Mouse (Mus musculus) limb, embryonic 14.5 days (tissue): ENCODE measurements around the gene Tedc1. TPM values are rescaled to one million over a fixed set of nuclear protein-coding genes. Genes with fewer than 3 reads are reported as not detected.

Experiments used
- ATAC-seq: fragments of 200-750 bp; cut with Nextera tagmentation; 2 replicates; pipeline ENCODE4 v1.8.0; 2017; ENCODE audit warnings: low read depth, moderate number of reproducible peaks, moderate TSS enrichment; ENCODE audit not compliant: low FRiP score
- DNase-seq: peaks from one replicate; pipeline ENCODE4 v3.0.0-alpha.2; 2015; ENCODE audit warnings: low spot score
- H3K27ac ChIP-seq: fragments of 300-500 bp; sonication (generic); replicated peaks from 2 replicates; pipeline ENCODE4 v1.5.1; 2014; ENCODE audit warnings: low read depth, mild to moderate bottlenecking, low read length, moderate library complexity, mixed read lengths
- H3K27me3 ChIP-seq: fragments of 300-500 bp; sonication (generic); 2 replicates; pipeline ENCODE4 v1.6.1; 2014; ENCODE audit warnings: low read length, mixed read lengths; ENCODE audit not compliant: control insufficient read depth, insufficient read depth
- H3K36me3 ChIP-seq: fragments of 300-500 bp; sonication (generic); 2 replicates; pipeline ENCODE4 v1.6.1; 2014; ENCODE audit warnings: mild to moderate bottlenecking, low read length, moderate library complexity, mixed read lengths; ENCODE audit not compliant: control insufficient read depth, insufficient read depth
- H3K4me1 ChIP-seq: fragments of 300-500 bp; sonication (generic); 2 replicates; pipeline ENCODE4 v1.6.1; 2014; ENCODE audit warnings: antibody characterized with exemption, low read length, mixed read lengths; ENCODE audit not compliant: control insufficient read depth, insufficient read depth
- H3K4me2 ChIP-seq: fragments of 300-500 bp; sonication (generic); replicated peaks from 2 replicates; pipeline ENCODE4 v1.6.1; 2014; ENCODE audit warnings: low read depth, mild to moderate bottlenecking, low read length, moderate library complexity; ENCODE audit not compliant: severe bottlenecking
- H3K4me3 ChIP-seq: fragments of 300-500 bp; sonication (generic); replicated peaks from 2 replicates; pipeline ENCODE4 v1.5.1; 2014; ENCODE audit warnings: low read length
- H3K9ac ChIP-seq: fragments of 300-500 bp; sonication (generic); 2 replicates; pipeline ENCODE4 v1.6.1; 2014; ENCODE audit warnings: mild to moderate bottlenecking, low read depth, low read length, moderate library complexity; ENCODE audit not compliant: severe bottlenecking
- H3K9me3 ChIP-seq: fragments of 300-500 bp; sonication (generic); 2 replicates; pipeline ENCODE4 v1.6.1; 2016; ENCODE audit warnings: low read length; ENCODE audit not compliant: control insufficient read depth
- POLR2A ChIP-seq: fragments of 200-500 bp; IDR thresholded peaks from 2 replicates; pipeline ENCODE4 v1.8.0; 2012; ENCODE audit warnings: inconsistent platforms, mild to moderate bottlenecking, moderate library complexity, borderline replicate concordance; ENCODE audit not compliant: insufficient read depth, insufficient read length; ENCODE audit errors: extremely low read depth
- whole genome bisulfite sequencing: fragments of 180-500 bp; shearing (Covaris S2); extraction: QIAGEN DNeasy Blood & Tissue Kit; methylation state at CpG from one replicate; pipeline ENCODE4 v1.1.7; 2014; 5-methylcytosine and 5-hydroxymethylcytosine counted together
- polyA plus RNA-seq, 2 experiments: library from polyadenylated mRNA; depleted of rRNA in 1 of 2; stranded (reverse) in 1 of 2; unstranded in 1 of 2; fragments of >200 nt; fragmentation: Nextera tagmentation in 1 of 2; extraction: Ambion mirVana in 1 of 2; gene quantifications; 2 replicates each; pipeline versions ENCODE4 v1.2.1 to v1.2.3; 2012 to 2014

The Tedc1 gene
- polyA plus RNA-seq, 2 experiments, result 19.5 to 30.8 TPM

- H3K27ac ChIP-seq, result no peak overlapping the region
- no peak overlapping the region for H3K9ac ChIP-seq
- H3K9me3 ChIP-seq, result no peaks in the 10 kb centered on the region
- H3K4me1 ChIP-seq, result peaks cover 18% of the 10 kb centered on the region
- TF ChIP-seq POLR2A, result no peak
- 72% methylated on average over 19 of the region's 20 CpGs for WGBS
- no peak for DNase-seq
- no peak overlapping the region for H3K4me2 ChIP-seq
- no peaks in the 10 kb centered on the region for H3K36me3 ChIP-seq
- H3K4me3 ChIP-seq, result no peak overlapping the region
- ATAC-seq, result no peak
- H3K27me3 ChIP-seq, result peaks cover 47% of the 10 kb centered on the region
Observed at GRCm38 (mm10) chr12:113144001-113144756, 12.0 kb upstream of the Tedc1 start.

- H3K9ac ChIP-seq, result no peak overlapping the region
- H3K36me3 ChIP-seq, result no peaks in the 10 kb centered on the region
- H3K4me3 ChIP-seq, result no peak overlapping the region
- peaks cover 47% of the 10 kb centered on the region for H3K27me3 ChIP-seq
- ATAC-seq, result no peak
- H3K9me3 ChIP-seq, result no peaks in the 10 kb centered on the region
- no peak overlapping the region for H3K4me2 ChIP-seq
- WGBS, result 91% methylated on average over 16 of the region's 16 CpGs
- no peak for TF ChIP-seq POLR2A
- no peak for DNase-seq
- peaks cover 14% of the 10 kb centered on the region for H3K4me1 ChIP-seq
- H3K27ac ChIP-seq, result no peak overlapping the region
Observed at GRCm38 (mm10) chr12:113144886-113145285, 11.3 kb upstream of the Tedc1 start.

- no peak overlapping the region for H3K27ac ChIP-seq
- DNase-seq (no peak), ATAC-seq (no peak)
- H3K36me3 ChIP-seq, result no peaks in the 10 kb centered on the region
- 90% methylated on average over 5 of the region's 5 CpGs for WGBS
- no peak for TF ChIP-seq POLR2A
- peaks cover 41% of the 10 kb centered on the region for H3K27me3 ChIP-seq
- no peak overlapping the region for H3K4me2 ChIP-seq
- H3K4me3 ChIP-seq, result no peak overlapping the region
- no peaks in the 10 kb centered on the region for H3K9me3 ChIP-seq
- no peak overlapping the region for H3K9ac ChIP-seq
- peaks cover 13% of the 10 kb centered on the region for H3K4me1 ChIP-seq
Observed at GRCm38 (mm10) chr12:113145591-113145990, 10.6 kb upstream of the Tedc1 start.

- peak; percentile 56 for DNase-seq
- Histone ChIP-seq H3K27me3 (peaks cover 33% of the 10 kb centered on the region; the same call in 1 of the 2 replicates), H3K27ac (no peak within 1 kb of the TSS), H3K36me3 (no peaks in the 10 kb centered on the region), H3K4me3 (peak within 1 kb of the TSS; percentile 9; the same call in 1 of the 2 replicates), H3K4me2 (peak within 1 kb of the TSS; percentile 36), H3K9me3 (no peaks in the 10 kb centered on the region), H3K9ac (no peak within 1 kb of the TSS), H3K4me1 (peaks cover 10% of the 10 kb centered on the region)
- no peak for TF ChIP-seq POLR2A
- WGBS, result 15% methylated on average over 45 of the region's 45 CpGs
- 0 out of 2 replicates have a peak, but pooled peaks have one; percentile 7 for ATAC-seq
Observed at GRCm38 (mm10) chr12:113146112-113147057, 9.8 kb upstream of the Tedc1 start, which contains the start of gene Crip1. Gene Crip1 (plus strand): TSS chr12:113146316.

GRCm38 (mm10) chr12:113147481-113147880 is 8.7 kb upstream of the Tedc1 start:
- no peak overlapping the region for H3K4me2 ChIP-seq
- DNase-seq, result no peak

More at GRCm38 (mm10) chr12:113147481-113147880, 8.7 kb upstream of the Tedc1 start:
- Histone ChIP-seq H3K9me3 (no peaks in the 10 kb centered on the region), H3K4me1 (peaks cover 13% of the 10 kb centered on the region), H3K27ac (no peak overlapping the region), H3K9ac (no peak overlapping the region), H3K36me3 (no peaks in the 10 kb centered on the region), H3K4me3 (no peak overlapping the region), H3K27me3 (peaks cover 24% of the 10 kb centered on the region; the same call in 1 of the 2 replicates)
- no peak for ATAC-seq
- 87% methylated on average over 8 of the region's 8 CpGs for WGBS
- TF ChIP-seq POLR2A, result no peak
